Mouse (Mus musculus): ENCODE data around the gene Ppfia3. TPM values are rescaled to one million over a fixed set of nuclear protein-coding genes. Genes with fewer than 3 reads are reported as not detected.

Gene Ppfia3
- 8.2 and 9.5 TPM in 2 replicates for polyA plus RNA-seq (2014; fragmentation: Nextera tagmentation; extraction: Ambion mirVana)

DNA sequence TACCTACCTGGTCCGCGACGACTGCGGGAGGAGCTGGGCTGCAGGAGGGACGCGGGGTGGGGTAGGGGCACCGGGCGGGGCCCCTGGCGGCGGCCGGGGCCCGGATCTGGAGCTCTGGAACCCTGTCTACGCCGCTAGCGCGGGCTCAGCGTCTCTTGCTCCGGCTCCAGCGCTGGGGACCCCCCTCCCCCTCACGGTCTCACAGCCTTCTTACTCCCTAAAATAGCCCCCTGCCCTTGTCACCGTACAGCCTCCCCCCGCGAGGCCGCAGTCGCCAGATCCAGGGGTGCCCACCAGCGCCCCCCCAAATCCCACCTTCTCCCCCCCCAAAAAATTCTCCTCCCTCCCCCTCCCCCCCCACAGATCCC, at the start of gene Ppfia3:
Gene Ppfia3 (minus strand): TSS at position 368 of the 368 bp plus-strand sequence.
- ATAC-seq (ENCODE audit: low FRiP score) (peak; percentile 56), DNase-seq (ENCODE audit: low spot score) (no peak)
- Histone ChIP-seq H3K9me3 (ENCODE audit: control insufficient read depth, low read length) (no peaks in the 10 kb centered on the region), H3K27ac (ENCODE audit: low read depth, low read length) (peak within 1 kb of the TSS; percentile 67), H3K4me2 (replicated peaks; ENCODE audit: low read depth, low read length) (peak within 1 kb of the TSS; percentile 80), H3K36me3 (ENCODE audit: control insufficient read depth, insufficient read depth, low read length) (no peaks in the 10 kb centered on the region), H3K9ac (ENCODE audit: low read depth, low read length) (peak within 1 kb of the TSS; percentile 69), H3K27me3 (ENCODE audit: control insufficient read depth, insufficient read depth, low read length) (peaks cover 38% of the 10 kb centered on the region), H3K4me1 (replicated peaks; ENCODE audit: control insufficient read depth, insufficient read depth, low read length) (peaks cover 15% of the 10 kb centered on the region; the same call in 1 of the 2 replicates), H3K4me3 (ENCODE audit: low read depth, low read length) (peak within 1 kb of the TSS; percentile 71)
- 1% methylated on average over 20 of the region's 26 CpGs for WGBS

DNA sequence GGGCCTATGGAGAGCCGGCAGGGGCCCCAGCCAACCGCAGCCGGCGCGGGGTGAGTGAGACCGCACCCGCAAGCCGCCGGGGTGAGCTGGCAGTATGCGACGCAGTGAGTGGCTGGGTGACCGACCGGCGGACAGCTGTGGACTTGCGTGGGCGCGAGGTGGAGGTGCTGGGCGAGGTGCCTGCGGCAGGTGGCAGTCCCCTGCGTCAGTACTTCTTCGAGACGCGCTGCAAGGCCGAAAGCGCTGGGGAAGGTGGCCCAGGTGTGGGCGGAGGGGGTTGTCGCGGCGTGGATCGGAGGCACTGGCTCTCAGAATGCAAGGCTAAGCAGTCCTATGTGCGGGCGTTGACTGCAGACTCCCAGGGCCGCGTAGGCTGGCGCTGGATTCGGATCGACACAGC, 48.8 kb upstream of the Ppfia3 start:
- Histone ChIP-seq H3K27ac (ENCODE audit: low read depth, low read length) (no peak overlapping the region), H3K4me2 (replicated peaks; ENCODE audit: low read depth, low read length) (no peak overlapping the region), H3K4me1 (replicated peaks; ENCODE audit: control insufficient read depth, insufficient read depth, low read length) (no peaks in the 10 kb centered on the region; the same call in 1 of the 2 replicates), H3K27me3 (ENCODE audit: control insufficient read depth, insufficient read depth, low read length) (peaks cover 87% of the 10 kb centered on the region), H3K9me3 (ENCODE audit: control insufficient read depth, low read length) (no peaks in the 10 kb centered on the region), H3K36me3 (ENCODE audit: control insufficient read depth, insufficient read depth, low read length) (no peaks in the 10 kb centered on the region), H3K4me3 (ENCODE audit: low read depth, low read length) (no peak overlapping the region), H3K9ac (ENCODE audit: low read depth, low read length) (no peak overlapping the region; the same call in 1 of the 2 replicates)
- WGBS, result 11% methylated on average over 37 of the region's 37 CpGs
- DNase-seq (ENCODE audit: low spot score) (no peak), ATAC-seq (ENCODE audit: low FRiP score) (no peak)

DNA sequence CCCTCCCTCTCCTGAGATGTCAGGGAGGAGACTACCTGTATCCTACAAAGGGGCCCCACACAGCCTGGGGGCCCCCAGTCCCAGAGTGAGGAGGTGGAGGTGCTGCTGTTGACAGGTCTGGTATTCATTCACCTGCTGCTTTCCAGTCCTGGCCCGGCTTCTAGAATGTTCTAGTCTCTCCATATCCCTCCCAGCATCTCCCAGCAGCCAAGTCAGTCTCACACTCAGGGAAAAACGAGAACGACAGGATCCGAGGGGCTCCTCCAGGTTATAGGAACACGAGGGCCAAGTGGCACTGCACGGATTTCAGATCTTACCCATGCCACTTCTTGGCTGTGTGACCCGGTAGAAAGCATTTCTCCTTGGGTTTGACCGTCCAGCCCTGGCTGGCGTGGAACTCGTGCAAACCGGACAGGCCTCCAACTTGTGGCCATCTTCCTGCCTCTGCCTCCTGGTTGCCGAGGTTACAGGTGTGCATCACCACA, 48.0 kb upstream of the Ppfia3 start:
- DNase-seq (ENCODE audit: low spot score), result no peak

DNA sequence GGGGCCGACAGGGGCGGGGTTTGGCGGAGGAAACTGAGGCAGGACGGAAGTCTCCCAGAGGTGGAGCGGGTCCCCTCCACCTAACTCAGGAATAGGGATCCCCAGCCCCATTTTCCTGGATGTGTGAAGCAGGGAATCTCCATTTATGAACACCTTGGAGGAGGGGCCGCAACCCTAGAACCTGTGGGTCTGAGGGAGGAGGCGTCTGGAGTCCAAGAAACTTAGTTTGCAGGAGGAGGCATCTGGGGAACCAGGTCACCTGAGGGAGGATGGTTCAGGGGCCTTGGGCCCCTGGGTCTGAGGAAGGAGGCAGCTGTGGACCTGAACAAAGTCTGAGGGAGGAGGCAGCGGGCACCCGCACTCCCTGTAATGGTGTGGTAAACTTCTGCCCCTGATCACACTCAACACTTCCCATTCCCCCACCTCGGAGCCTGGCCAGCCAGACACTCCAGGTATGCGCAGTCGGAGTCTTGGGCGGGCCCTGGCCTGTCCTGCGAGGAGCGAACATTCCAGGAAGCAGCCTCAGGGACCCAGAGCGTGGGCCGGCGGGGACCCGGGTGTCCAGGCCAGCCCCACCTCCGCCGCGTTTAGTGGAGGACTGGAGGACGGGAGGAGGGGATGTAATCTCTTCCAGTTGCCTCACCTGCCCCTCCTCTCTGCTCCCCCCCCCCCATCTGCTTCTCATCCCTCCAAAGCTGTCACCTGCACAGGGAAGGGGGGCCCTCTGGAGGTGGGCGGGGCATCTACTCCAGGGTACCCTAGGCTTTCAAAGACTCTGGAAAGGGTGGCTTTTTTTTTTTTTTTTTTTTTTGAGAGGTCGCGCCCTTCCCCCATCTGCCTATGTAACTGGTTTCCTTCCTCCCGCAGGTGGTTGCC, 47.3 kb upstream of the Ppfia3 start:
- ATAC-seq (ENCODE audit: low FRiP score), result no peak
- no peaks in the 10 kb centered on the region; the same call in 1 of the 2 replicates for H3K4me1 ChIP-seq (replicated peaks; ENCODE audit: control insufficient read depth, insufficient read depth, low read length)
- no peak overlapping the region for H3K27ac ChIP-seq (ENCODE audit: low read depth, low read length)
- H3K4me2 ChIP-seq (replicated peaks; ENCODE audit: low read depth, low read length), result peak overlapping the region; percentile 83
- 2% methylated on average over 27 of the region's 27 CpGs for WGBS
- peaks cover 90% of the 10 kb centered on the region for H3K27me3 ChIP-seq (ENCODE audit: control insufficient read depth, insufficient read depth, low read length)
- peak overlapping the region; percentile 44; the same call in 1 of the 2 replicates for H3K9ac ChIP-seq (ENCODE audit: low read depth, low read length)
- peak overlapping the region; percentile 44 for H3K4me3 ChIP-seq (ENCODE audit: low read depth, low read length)
- no peak for DNase-seq (ENCODE audit: low spot score)
- no peaks in the 10 kb centered on the region for H3K9me3 ChIP-seq (ENCODE audit: control insufficient read depth, low read length)
- H3K36me3 ChIP-seq (ENCODE audit: control insufficient read depth, insufficient read depth, low read length), result no peaks in the 10 kb centered on the region

More for the DNA sequence above, 48.0 kb upstream of the Ppfia3 start:
- H3K9ac ChIP-seq (ENCODE audit: low read depth, low read length), result no peak overlapping the region
- no peaks in the 10 kb centered on the region; the same call in 1 of the 2 replicates for H3K4me1 ChIP-seq (replicated peaks; ENCODE audit: control insufficient read depth, insufficient read depth, low read length)
- no peak for ATAC-seq (ENCODE audit: low FRiP score)
- H3K4me3 ChIP-seq (ENCODE audit: low read depth, low read length), result no peak overlapping the region
- whole genome bisulfite sequencing, result 42% methylated on average over 12 of the region's 12 CpGs
- no peaks in the 10 kb centered on the region for H3K36me3 ChIP-seq (ENCODE audit: control insufficient read depth, insufficient read depth, low read length)
- peaks cover 87% of the 10 kb centered on the region for H3K27me3 ChIP-seq (ENCODE audit: control insufficient read depth, insufficient read depth, low read length)
- no peak overlapping the region for H3K27ac ChIP-seq (ENCODE audit: low read depth, low read length)
- no peak overlapping the region for H3K4me2 ChIP-seq (replicated peaks; ENCODE audit: low read depth, low read length)
- no peaks in the 10 kb centered on the region for H3K9me3 ChIP-seq (ENCODE audit: control insufficient read depth, low read length)

- Histone ChIP-seq H3K27ac (ENCODE audit: low read depth, low read length) (no peak within 1 kb of the TSS), H3K36me3 (ENCODE audit: control insufficient read depth, insufficient read depth, low read length) (no peaks in the 10 kb centered on the region), H3K9me3 (ENCODE audit: control insufficient read depth, low read length) (no peaks in the 10 kb centered on the region), H3K4me1 (replicated peaks; ENCODE audit: control insufficient read depth, insufficient read depth, low read length) (no peaks in the 10 kb centered on the region; the same call in 1 of the 2 replicates), H3K4me2 (replicated peaks; ENCODE audit: low read depth, low read length) (peak within 1 kb of the TSS; percentile 83), H3K27me3 (ENCODE audit: control insufficient read depth, insufficient read depth, low read length) (peaks cover 91% of the 10 kb centered on the region), H3K9ac (ENCODE audit: low read depth, low read length) (peak within 1 kb of the TSS; percentile 44; the same call in 1 of the 2 replicates), H3K4me3 (ENCODE audit: low read depth, low read length) (peak within 1 kb of the TSS; percentile 44)
- 4% methylated on average over 44 of the region's 45 CpGs for WGBS
- ATAC-seq (ENCODE audit: low FRiP score) (peak; percentile 58; the same call in 1 of the 2 replicates), DNase-seq (ENCODE audit: low spot score) (peak; percentile 66)
These were observed 46.5 kb upstream of the Ppfia3 start, which contains the start of gene Ntf5 for GRCm38 (mm10) chr7:45413113-45413863. Gene Ntf5 (plus strand): TSS chr7:45413695.

DNA sequence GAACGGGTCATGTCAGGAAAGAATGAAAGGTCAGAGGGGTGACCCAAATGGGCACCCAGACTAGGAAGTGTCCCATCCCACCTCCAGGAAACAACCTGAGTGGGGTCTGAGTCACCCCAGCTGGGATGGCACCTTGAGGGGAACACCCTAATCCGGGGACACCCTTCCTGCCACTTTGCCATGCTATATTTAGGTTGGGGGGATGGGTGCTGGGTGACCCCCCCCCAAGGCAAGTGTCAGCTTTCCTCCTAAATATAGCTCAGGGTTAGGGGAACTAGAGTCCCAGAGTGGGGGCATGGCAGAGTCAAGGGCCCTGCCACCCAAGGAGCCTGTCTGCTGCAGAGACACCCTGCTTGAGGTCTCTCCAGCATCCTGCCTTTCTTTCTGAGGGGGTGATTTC, 45.6 kb upstream of the Ppfia3 start:
- no peak for DNase-seq (ENCODE audit: low spot score)
- H3K36me3 ChIP-seq (ENCODE audit: control insufficient read depth, insufficient read depth, low read length), result no peaks in the 10 kb centered on the region
- 79% methylated on average over 2 of the region's 2 CpGs for WGBS
- H3K9me3 ChIP-seq (ENCODE audit: control insufficient read depth, low read length), result no peaks in the 10 kb centered on the region
- ATAC-seq (ENCODE audit: low FRiP score), result no peak
- H3K4me1 ChIP-seq (replicated peaks; ENCODE audit: control insufficient read depth, insufficient read depth, low read length), result no peaks in the 10 kb centered on the region; the same call in 1 of the 2 replicates
- no peak overlapping the region for H3K9ac ChIP-seq (ENCODE audit: low read depth, low read length)
- no peak overlapping the region for H3K27ac ChIP-seq (ENCODE audit: low read depth, low read length)
- peaks cover 91% of the 10 kb centered on the region for H3K27me3 ChIP-seq (ENCODE audit: control insufficient read depth, insufficient read depth, low read length)
- no peak overlapping the region for H3K4me2 ChIP-seq (replicated peaks; ENCODE audit: low read depth, low read length)
- no peak overlapping the region for H3K4me3 ChIP-seq (ENCODE audit: low read depth, low read length)

DNA sequence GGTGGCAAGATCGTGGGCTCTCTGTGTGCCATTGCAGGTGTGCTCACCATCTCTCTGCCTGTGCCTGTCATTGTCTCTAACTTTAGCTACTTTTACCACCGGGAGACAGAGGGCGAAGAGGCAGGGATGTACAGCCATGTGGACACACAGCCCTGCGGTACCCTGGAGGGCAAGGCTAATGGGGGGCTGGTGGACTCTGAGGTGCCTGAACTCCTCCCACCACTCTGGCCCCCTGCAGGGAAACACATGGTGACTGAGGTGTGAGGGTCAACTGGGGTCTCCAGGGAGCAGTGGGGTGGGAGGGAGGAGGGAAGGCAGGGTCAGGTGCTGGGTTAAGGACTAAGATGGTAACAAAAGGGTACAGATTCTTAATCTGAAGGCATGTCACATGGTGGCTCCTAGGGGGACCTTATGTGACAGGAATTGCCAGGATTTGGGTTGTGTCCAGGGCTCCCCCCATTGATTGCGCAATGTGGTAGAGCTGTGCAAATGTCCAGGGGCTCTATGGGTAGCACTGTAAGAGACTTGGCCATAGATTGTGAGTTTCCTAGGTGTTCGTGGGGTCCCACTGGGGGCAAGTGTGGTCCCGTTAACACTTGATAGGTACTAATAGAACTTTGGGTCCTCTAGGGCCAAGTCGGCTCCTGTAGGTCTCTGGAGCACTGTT, 42.8 kb upstream of the Ppfia3 start:
- H3K4me2 ChIP-seq (replicated peaks; ENCODE audit: low read depth, low read length), result no peak overlapping the region
- H3K36me3 ChIP-seq (ENCODE audit: control insufficient read depth, insufficient read depth, low read length), result no peaks in the 10 kb centered on the region
- no peak overlapping the region for H3K9ac ChIP-seq (ENCODE audit: low read depth, low read length)
- peaks cover 87% of the 10 kb centered on the region for H3K27me3 ChIP-seq (ENCODE audit: control insufficient read depth, insufficient read depth, low read length)
- DNase-seq (ENCODE audit: low spot score) (no peak), ATAC-seq (ENCODE audit: low FRiP score) (no peak)
- H3K4me3 ChIP-seq (ENCODE audit: low read depth, low read length), result no peak overlapping the region
- 90% methylated on average over 8 of the region's 8 CpGs for WGBS
- no peaks in the 10 kb centered on the region for H3K9me3 ChIP-seq (ENCODE audit: control insufficient read depth, low read length)
- H3K27ac ChIP-seq (ENCODE audit: low read depth, low read length), result no peak overlapping the region
- H3K4me1 ChIP-seq (replicated peaks; ENCODE audit: control insufficient read depth, insufficient read depth, low read length), result no peaks in the 10 kb centered on the region; the same call in none of the 2 replicates

DNA sequence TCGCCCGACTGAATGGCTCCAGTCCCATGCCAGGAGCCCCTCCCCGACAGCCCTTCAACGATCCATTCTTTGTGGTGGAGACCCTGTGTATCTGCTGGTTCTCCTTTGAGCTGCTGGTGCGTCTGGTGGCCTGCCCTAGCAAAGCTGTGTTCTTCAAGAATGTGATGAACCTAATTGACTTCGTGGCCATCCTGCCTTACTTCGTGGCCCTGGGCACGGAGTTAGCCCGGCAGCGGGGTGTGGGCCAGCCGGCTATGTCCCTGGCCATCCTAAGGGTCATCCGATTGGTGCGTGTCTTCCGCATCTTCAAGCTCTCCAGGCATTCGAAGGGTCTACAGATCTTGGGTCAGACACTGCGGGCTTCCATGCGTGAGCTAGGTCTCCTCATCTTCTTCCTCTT, 42.1 kb upstream of the Ppfia3 start:
- H3K27me3 ChIP-seq (ENCODE audit: control insufficient read depth, insufficient read depth, low read length), result peaks cover 80% of the 10 kb centered on the region
- WGBS, result 90% methylated on average over 17 of the region's 17 CpGs
- no peaks in the 10 kb centered on the region for H3K36me3 ChIP-seq (ENCODE audit: control insufficient read depth, insufficient read depth, low read length)
- H3K9ac ChIP-seq (ENCODE audit: low read depth, low read length), result no peak overlapping the region
- DNase-seq (ENCODE audit: low spot score), result no peak
- no peaks in the 10 kb centered on the region; the same call in none of the 2 replicates for H3K4me1 ChIP-seq (replicated peaks; ENCODE audit: control insufficient read depth, insufficient read depth, low read length)
- H3K4me2 ChIP-seq (replicated peaks; ENCODE audit: low read depth, low read length), result no peak overlapping the region
- no peak overlapping the region for H3K27ac ChIP-seq (ENCODE audit: low read depth, low read length)
- H3K4me3 ChIP-seq (ENCODE audit: low read depth, low read length), result no peak overlapping the region
- no peak for ATAC-seq (ENCODE audit: low FRiP score)
- H3K9me3 ChIP-seq (ENCODE audit: control insufficient read depth, low read length), result no peaks in the 10 kb centered on the region

All from hindbrain, embryonic 11.5 days (tissue).